Mouse (Mus musculus): Measurements from ENCODE around the gene Arl9.
A peak's percentile ranks its signal among the peaks of the same experiment; 100 is the strongest.
"Not testable (repeated sequence)": the region's sequence is repeated elsewhere in the genome, so short reads cannot be mapped to it uniquely, and the experiment has no call there.

Gene Arl9

DNA sequence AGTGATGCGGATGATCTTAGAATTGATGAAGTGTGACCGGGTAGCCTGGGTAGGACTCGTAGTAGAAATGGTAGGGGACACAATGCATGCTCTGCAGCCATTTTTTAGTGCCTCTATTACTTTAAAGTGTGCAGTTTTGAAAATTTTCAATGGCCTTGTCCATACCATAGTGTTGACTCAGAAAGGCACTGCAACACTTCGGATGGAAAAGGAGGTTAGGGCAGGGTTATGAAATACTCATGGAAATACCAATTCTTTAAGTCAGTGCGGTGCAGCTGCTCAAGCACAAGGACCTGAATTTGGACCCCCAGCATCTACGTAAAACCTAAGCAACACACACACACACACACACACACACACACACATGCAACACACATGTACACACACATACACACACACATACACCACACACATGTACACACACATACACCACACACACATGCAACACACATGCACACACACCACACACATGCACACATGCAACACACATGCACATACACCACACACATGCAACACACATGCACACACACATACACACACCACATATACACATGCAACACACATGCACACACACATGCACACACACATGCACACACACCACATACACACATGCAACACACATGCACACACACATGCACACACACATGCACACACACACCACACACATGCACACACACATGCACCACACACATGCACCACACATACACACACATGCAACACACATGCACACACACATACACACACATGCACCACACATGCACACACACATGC, at the start of gene Arl9:
TSS of gene Arl9 (plus strand) at position 5 of the 771 bp plus-strand sequence.
- no peak for DNase-seq (ENCODE audit: extremely low read depth, insufficient read length, low spot score)

GRCm38 (mm10) chr5:76954271-76954900, 49.5 kb upstream of the Arl9 start:
- DNase-seq (ENCODE audit: extremely low read depth, insufficient read length, low spot score): no peak

DNA sequence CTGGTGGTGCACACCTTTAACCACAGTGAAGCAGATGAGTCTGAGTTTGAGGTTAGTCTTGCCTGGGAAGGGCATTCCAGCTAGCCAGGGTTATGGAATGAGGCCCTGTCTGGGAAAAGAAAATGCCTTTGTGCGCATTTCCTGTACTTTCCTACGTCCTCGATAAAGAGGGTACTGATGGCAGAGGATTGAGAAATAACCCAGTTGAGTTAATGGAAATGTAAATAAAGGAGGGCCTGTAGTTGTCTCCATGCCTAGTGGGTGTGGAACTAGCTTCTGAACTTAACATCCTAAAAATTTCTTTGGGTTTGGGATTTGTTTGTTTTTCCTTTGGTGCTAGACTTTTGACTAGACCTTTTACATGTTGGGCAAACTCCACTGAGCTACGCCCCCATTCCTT, 48.4 kb upstream of the Arl9 start:
- DNase-seq (ENCODE audit: extremely low read depth, insufficient read length, low spot score): no peak

- DNase-seq (ENCODE audit: extremely low read depth, insufficient read length, low spot score): no peak
Observed at GRCm38 (mm10) chr5:76957954-76958353, 45.9 kb upstream of the Arl9 start.

DNA sequence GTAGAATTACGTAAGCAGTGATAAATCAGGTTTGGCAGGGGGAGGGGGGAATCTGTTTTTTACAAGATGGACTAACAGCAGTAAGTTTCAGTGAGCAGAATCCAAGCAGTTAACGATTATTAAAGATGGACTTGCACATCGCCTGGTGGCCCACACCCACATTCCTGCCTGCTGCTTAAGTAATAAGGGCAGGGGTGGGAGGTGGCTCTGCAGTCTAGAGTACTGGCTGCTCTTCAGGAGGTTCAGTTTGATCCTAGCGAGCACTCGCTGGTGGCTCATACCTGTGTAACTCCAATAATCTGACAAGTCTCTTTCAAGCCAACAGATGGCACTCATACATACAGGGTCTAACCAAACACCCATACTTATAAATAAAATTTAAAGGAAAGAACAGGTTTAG, 44.3 kb upstream of the Arl9 start:
- DNase-seq (ENCODE audit: extremely low read depth, insufficient read length, low spot score): no peak

DNA sequence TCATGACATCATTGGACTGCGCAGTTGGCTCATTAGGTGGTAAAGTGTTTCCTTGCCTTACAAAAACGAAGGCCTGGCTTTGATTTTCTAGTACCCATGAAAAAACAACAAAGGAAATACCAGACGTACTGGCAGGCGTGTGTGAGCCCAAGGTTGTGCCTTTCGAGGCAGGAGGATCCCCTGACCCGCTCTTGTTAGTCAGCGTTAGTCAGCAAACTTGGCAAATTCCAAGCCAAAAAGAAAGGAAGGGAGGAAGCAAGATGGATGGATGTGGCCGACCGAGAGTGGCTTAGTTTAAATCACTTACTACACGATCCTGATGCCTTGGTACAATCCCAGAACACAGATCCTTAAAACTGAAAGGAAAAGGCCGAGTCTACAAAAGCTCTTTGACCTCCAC, 41.3 kb upstream of the Arl9 start:
- DNase-seq (ENCODE audit: extremely low read depth, insufficient read length, low spot score): peak; percentile 64

- no peak for DNase-seq (ENCODE audit: extremely low read depth, insufficient read length, low spot score)
Observed at GRCm38 (mm10) chr5:76964651-76965050, 39.2 kb upstream of the Arl9 start.

- DNase-seq (ENCODE audit: extremely low read depth, insufficient read length, low spot score): no peak
Observed at GRCm38 (mm10) chr5:76969250-76969649, 34.6 kb upstream of the Arl9 start.

DNA sequence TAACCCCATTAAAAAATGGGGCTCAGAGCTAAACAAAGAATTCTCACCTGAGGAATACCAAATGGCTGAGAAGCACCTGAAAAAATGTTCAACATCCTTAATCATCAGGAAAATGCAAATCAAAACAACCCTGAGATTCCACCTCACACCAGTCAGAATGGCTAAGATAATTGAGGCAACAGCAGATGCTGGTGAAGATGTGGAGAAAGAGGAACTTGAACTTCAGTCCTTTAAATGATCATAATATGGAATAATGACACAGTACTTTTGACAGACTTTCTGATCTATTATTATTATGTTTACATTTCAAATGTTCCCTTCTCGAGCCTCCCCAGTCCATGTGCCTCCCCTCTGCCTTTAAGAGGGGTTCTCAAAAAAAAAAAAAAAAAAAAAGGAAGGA, 32.7 kb upstream of the Arl9 start:
- not testable (repeated sequence) for DNase-seq (ENCODE audit: extremely low read depth, insufficient read length, low spot score)

DNA sequence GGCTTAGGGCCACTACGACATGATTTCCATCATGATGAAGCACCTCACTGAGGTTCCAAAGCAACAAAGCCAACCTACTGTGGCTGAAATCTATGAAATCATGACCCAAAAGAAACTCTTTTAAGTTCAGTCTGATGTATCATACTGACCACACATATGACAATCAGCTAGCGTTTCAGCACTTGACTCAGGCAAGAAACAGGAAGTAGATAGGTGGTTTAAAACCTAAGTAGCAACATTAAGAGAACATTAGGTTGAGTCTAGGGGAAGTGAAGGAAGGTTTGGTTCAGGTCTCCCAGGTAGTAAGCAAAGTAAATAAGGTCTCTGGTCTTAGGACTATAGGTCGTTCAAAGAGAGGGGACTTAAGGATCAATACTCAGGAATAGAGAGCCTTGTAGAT, 30.4 kb upstream of the Arl9 start:
- DNase-seq (ENCODE audit: extremely low read depth, insufficient read length, low spot score): no peak

- DNase-seq (ENCODE audit: extremely low read depth, insufficient read length, low spot score): no peak
Observed at GRCm38 (mm10) chr5:76974207-76974553, 29.7 kb upstream of the Arl9 start.

DNA sequence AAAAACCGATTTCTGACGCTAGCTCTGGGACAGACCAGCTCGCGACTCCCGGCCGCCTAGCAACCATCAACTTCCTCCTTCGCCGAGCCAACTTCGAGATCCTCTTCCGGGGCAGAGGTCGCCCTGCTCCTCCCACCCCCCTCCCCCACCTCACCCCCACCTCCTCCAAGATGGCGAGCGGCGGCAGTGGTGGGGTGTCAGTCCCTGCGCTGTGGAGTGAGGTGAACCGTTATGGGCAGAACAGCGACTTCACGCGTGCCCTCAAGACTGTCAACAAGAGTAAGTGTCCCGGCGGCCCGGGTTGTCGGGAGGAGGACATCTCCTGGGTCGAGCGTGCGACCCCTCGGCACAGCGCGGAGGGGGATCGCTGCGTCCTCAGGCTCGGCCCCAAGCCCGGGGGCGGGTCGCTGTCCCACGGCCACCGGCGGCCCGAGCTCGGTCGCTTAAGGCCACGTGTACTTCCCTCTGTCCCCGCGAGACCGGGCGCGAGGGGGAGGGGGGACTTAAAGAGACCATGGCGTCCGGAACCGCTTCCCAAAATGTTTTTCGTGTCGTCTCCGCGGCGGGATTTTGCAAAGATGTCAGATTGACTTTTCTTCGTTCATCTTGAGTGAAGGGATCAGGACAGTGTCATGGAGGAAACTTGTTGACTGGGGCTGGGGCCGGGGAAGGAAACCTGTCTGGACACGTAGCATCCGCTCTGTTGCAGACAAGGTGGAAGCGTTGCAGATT, 29.1 kb upstream of the Arl9 start, which contains the start of gene Srp72:
TSS of gene Srp72 (plus strand) at position 130 of the 732 bp plus-strand sequence.
- peak; percentile 83 for DNase-seq (ENCODE audit: extremely low read depth, insufficient read length, low spot score)

GRCm38 (mm10) chr5:76975736-76976135, 28.1 kb upstream of the Arl9 start:
- DNase-seq (ENCODE audit: extremely low read depth, insufficient read length, low spot score): no peak

GRCm38 (mm10) chr5:76984015-76984414, 19.8 kb upstream of the Arl9 start:
- DNase-seq (ENCODE audit: extremely low read depth, insufficient read length, low spot score): no peak

GRCm38 (mm10) chr5:76990789-76991188, 13.1 kb upstream of the Arl9 start:
- no peak for DNase-seq (ENCODE audit: extremely low read depth, insufficient read length, low spot score)

DNA sequence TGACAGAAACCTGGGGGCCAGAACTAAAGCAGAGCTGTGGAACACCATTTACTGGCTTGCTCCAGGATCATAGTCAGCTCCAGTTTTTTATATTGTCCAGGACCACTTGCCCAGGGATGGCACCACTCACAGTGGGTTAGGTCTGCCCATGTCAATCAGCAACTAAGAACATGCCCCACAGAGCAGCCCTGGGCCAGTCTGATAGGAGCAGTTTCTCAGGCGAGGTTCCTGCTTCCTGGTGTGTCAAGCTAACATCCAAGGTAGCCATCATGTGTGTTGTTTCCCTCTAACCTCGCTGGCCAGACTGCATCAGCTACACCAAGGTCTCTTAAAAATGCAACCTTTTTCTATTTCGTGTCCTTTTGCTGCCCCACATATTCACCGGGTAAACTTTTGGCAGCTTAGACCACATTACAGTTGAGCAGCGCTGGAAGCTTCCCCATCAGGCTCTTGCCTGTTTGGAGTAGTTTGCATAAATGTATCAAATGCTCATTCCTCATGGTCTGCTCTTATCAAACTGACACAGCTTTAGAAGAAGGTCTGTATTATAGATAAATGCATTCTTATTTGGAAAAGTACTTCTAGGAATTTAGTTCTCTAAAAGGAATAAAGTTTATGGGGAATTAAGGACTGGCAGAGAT, 10.6 kb upstream of the Arl9 start:
- no peak for DNase-seq (ENCODE audit: extremely low read depth, insufficient read length, low spot score)

DNA sequence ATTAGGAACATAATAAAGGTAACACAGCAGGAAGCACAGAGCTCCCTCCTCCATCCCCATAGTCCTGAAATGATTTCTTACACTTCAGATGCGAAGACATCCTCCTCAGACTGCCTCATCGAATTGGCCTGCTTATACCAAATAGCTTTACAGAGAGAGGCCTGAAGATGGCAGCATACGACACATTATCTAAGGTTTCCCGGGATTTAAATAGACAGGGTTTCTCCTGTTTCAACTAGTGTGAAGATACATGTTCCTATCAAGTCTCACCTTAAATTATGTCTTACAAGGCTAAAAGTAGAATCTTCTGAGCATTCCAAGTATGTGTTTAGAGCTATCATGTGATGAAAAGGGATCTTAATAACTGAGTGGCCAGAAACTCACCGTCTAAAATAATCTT, 5.4 kb upstream of the Arl9 start:
- DNase-seq (ENCODE audit: extremely low read depth, insufficient read length, low spot score): no peak

DNA sequence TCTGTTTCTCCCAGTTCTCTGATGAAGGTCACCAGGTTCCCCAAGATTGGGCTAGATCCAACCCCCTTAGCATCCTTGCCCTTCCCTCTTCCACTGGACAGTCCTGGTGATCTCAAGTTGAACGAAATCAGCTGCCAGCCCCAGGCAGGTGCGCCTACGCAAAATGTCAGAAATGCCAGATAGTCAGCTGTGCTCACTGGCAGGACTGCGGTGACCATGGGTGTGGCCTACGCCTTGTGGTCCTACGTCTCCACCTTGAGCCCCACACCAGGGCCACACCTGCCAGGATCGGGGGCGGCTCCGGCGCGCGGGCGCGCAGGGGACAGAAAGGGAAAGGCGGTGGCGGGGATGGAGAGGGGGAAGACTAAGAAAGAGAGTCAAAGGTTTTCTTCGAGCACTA, 2.7 kb upstream of the Arl9 start:
- peak; percentile 13 for DNase-seq (ENCODE audit: extremely low read depth, insufficient read length, low spot score)

GRCm38 (mm10) chr5:77010352-77010751, 6.5 kb downstream of the Arl9 start:
- no peak for DNase-seq (ENCODE audit: extremely low read depth, insufficient read length, low spot score)

DNA sequence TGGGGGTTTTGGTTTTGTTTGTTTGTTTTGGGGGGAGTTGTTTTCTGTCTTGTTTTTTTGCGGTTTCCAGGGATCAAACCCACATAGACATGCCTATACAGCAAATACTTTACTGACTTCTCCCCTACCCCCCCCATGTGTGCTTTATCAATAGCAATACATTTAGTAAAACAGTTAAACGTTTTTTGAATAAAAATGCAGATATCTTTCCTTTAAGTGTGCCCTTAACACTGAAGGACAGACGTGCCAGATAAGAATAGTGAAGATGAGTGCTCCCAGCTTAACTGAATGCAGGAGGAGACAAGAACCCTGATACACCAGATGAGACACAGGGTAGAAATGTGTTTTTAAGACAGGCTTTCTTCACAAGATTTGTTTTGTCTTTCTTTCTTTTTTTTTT, 7.2 kb downstream of the Arl9 start:
- DNase-seq (ENCODE audit: extremely low read depth, insufficient read length, low spot score): no peak

DNA sequence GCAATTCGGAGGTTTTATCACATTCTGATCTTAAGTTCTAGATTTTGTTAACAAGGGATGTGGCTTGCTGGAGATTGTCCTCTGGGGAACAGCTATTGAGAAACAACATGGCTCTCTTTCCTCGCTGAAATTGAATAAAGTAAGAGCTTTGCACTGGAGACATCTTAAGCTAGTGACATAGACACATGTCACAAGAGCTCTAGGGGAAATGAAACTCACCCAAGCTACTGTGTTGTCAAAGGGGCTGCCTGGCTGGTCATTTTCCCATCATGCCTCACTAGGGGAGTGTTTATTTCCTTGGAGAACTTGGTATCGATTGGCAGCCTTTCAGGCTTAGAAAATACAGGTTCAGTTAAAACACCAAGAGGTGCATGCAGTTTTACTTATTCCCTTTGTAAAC, 9.3 kb downstream of the Arl9 start:
- DNase-seq (ENCODE audit: extremely low read depth, insufficient read length, low spot score): no peak
